Mouse (Mus musculus) layer of hippocampus, adult 8-10 months (tissue): Measurements from ENCODE around the gene Smndc1. TPM values are rescaled to one million over a fixed set of nuclear protein-coding genes. Genes with fewer than 3 reads are reported as not detected.
A peak's percentile ranks its signal among the peaks of the same experiment; 100 is the strongest.

Experiments
- DNase-seq, 2 experiments: peaks; one replicate each; pipeline ENCODE4 v3.0.0; 2022; ENCODE audit warnings: low spot score in 2 of 2
- total RNA-seq, 4 experiments: library from RNA; stranded (reverse); gene quantifications; 2 replicates each; pipeline ENCODE4 v1.2.4; 2022

Smndc1 gene
- total RNA-seq, 4 experiments from 2014 or later = 38.4 to 44.5 (median 40.5) TPM

- DNase-seq = no peak
These were observed 36.5 kb downstream of the Smndc1 start for GRCm38 (mm10) chr19:53353864-53354263.

- DNase-seq = no peak
These were observed 44.6 kb downstream of the Smndc1 start for GRCm38 (mm10) chr19:53345766-53346165.

DNA sequence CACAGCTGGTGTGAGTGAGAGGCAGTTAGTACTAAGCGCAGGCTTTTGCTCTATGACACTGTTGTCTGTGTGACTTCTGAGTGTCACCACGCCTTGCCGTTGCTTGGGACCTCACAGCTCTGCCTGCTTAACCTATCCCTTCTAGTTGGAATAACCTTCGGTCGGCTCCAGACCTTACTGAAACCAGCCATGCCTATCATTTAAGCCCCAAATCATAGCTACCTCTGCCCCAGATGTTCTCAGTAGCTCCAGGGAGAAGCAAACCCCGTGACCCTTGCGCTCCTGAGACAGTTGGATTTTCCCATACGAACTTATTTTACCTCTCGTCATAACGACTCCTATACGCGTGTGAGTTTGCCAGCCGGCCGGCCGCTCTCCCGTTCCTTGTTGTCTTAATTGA lies 46.3 kb downstream of the Smndc1 start:
- DNase-seq = no peak

DNA sequence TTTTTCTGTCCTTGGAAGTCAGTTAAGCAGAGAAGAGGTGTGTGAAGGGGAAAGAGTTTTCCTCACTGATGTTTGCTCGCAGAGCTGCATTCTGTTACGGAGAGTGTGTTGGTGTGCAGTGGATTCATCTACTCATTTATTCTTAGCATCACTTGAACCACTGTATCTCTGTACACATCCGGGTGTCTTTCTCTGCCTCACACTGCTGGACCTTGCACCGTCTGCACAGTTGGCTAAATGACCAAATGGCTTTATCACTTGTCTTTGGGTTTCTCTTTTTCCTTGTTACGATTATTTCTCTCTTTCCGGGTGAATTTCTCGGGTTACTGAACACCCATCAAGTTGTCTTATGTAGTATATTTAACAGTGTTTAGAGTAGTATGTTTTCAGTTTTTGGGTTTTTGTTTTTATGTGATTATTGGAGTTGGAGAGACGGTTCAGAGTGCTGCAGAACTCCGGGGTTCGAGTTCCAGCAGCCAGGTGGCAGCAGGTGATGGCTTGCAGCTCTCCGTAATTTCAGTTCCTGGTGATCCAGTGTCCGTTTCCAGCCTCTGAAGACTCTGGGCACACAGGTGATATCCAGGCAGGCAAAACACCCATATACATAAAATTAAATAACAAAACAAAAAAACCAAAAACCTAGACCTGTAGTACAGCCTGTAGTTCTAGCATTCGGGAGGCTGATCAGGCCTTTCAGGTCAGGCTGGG lies 47.0 kb downstream of the Smndc1 start:
- no peak for DNase-seq

- no peak for DNase-seq
These were observed 50.0 kb downstream of the Smndc1 start for GRCm38 (mm10) chr19:53340423-53340822.

- no peak for DNase-seq
These were observed 55.1 kb downstream of the Smndc1 start for GRCm38 (mm10) chr19:53335241-53335640.

DNA sequence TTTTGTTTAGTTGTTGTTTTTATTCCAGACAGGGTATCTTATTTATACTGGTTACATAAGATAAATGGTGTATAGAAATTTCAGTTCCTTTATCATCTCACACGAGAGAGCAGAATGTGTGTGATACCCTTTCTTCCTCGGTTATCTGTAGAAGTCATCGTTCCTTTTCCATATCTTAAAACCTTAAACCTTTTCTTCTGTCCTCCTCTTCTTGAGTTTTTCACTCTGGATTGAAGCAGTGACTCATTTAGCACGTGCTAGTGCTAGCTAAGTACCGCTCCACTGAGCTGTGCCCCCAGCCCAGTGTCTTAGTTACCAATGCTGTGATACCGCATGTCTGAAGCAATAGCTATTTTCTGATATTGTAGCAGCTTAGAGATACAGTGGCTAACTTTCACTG lies 56.6 kb downstream of the Smndc1 start:
- DNase-seq = no peak

DNA sequence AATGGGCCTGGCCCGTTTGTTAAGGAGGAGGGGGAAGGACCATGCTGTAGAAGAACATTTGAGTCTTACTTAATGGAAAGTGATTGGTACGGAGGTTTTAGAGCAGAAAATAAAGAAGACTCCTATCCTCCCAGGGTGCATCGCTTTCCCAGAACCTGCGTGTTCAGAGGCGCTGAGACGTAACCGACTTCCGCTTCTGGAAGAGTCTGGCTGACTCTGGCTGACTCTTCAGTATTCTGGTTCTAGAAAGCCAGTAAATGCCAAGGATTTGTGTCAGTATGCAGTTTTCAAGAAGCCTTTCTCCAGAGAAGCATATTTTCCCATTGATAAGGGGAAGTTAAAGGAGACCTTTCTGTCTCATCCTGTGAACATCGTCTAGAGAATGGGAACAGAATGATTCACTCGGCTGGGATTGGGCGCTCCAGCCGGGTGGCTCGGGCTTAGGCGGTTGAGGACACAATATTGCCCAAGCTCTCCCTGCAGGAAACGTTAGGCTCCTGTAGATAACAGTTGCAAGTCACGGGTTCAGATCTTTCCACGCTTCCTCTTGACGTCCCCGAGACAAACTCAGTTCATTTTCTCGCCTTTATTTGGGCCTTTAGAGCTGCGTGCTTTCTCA lies 58.4 kb downstream of the Smndc1 start:
- DNase-seq = no peak

DNA sequence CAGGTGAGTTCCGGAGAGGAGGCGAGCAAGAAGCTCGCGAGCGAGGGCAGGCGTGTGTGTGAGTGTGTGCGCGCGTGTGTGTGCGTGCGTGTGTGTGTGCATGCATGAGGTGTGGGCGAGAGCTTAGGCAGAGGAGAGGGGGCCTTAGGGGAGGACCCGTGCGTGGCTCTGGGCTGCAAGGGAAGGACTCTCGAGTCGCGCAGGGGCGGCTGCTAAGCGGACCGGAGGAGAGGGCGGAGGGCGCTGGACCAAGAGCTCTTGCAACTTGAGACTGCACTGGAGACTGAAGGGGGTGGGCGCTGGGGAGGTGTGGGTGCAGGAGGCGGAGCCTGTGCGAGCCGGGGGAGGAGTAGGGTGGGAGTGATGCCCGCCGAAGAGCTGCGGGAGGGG lies 60.4 kb downstream of the Smndc1 start:
- peak; percentile 66 to 72 for DNase-seq

Other genes with a start within 250 kb of the Smndc1 start
- gene Mxi1, start 80.1 kb downstream of the Smndc1 start, total RNA-seq = 10 to 100 TPM; 57.8 to 73.4 (median 65.8) TPM
- gene Gm10197, start 18.8 kb downstream of the Smndc1 start, total RNA-seq = not detected
- 10 to 100 TPM; 22.1 to 32.6 (median 23.6) TPM for gene Dusp5, start 138.5 kb upstream of the Smndc1 start, total RNA-seq
- 10 to 100 TPM; 37.1 to 57.5 (median 47.8) TPM for gene Nutf2-ps1, start 198.5 kb upstream of the Smndc1 start, total RNA-seq
- 10 to 100 TPM; 39.1 to 47.5 (median 43.6) TPM for gene Smc3, start 209.8 kb upstream of the Smndc1 start, total RNA-seq